Mouse (Mus musculus) kidney, postnatal 0 days (tissue): ENCODE results near the gene Larp6. TPM values are rescaled to one million over a fixed set of nuclear protein-coding genes. Genes with fewer than 3 reads are reported as not detected.

Experiments
- ATAC-seq: fragments of 200-750 bp; cut with Nextera tagmentation; replicated peaks from 2 replicates; pipeline ENCODE4 v1.8.0; 2017; ENCODE audit warnings: low read depth, moderate number of reproducible peaks, moderate TSS enrichment, moderate library complexity; ENCODE audit not compliant: low FRiP score
- DNase-seq: peaks from one replicate; pipeline ENCODE4 v3.0.0-alpha.2; 2016; ENCODE audit warnings: low spot score
- H3K27ac ChIP-seq: fragments of 300-500 bp; sonication (generic); 2 replicates; pipeline ENCODE4 v1.5.1; 2014; ENCODE audit warnings: mild to moderate bottlenecking
- H3K27me3 ChIP-seq: fragments of 300-500 bp; sonication (generic); 2 replicates; pipeline ENCODE4 v1.6.1; 2014; ENCODE audit warnings: low read length, mixed read lengths; ENCODE audit not compliant: insufficient read depth
- H3K36me3 ChIP-seq: fragments of 300-500 bp; sonication (generic); 2 replicates; pipeline ENCODE4 v1.6.1; 2014; ENCODE audit warnings: low read length, mixed read lengths; ENCODE audit not compliant: insufficient read depth
- H3K4me1 ChIP-seq: fragments of 300-500 bp; sonication (generic); replicated peaks from 2 replicates; pipeline ENCODE4 v1.6.1; 2014; ENCODE audit warnings: antibody characterized with exemption, low read length, mixed read lengths; ENCODE audit not compliant: insufficient read depth
- H3K4me2 ChIP-seq: fragments of 300-500 bp; sonication (generic); 2 replicates; pipeline ENCODE4 v1.6.1; 2014; ENCODE audit warnings: mild to moderate bottlenecking, low read length, moderate library complexity, mixed read lengths
- H3K4me3 ChIP-seq: fragments of 300-500 bp; sonication (generic); replicated peaks from 2 replicates; pipeline ENCODE4 v1.5.1; 2014; ENCODE audit warnings: low read depth, low read length
- H3K9ac ChIP-seq: fragments of 300-500 bp; sonication (generic); 2 replicates; pipeline ENCODE4 v1.6.1; 2014; ENCODE audit warnings: low read depth, low read length
- H3K9me3 ChIP-seq: fragments of 300-500 bp; sonication (generic); replicated peaks from 2 replicates; pipeline ENCODE4 v1.6.1; 2016; ENCODE audit warnings: low read length, inconsistent platforms, mixed read lengths
- CTCF ChIP-seq: IDR thresholded peaks from 2 replicates; pipeline ENCODE4 v1.5.1; 2016; ENCODE audit warnings: antibody characterized with exemption, low read depth, mild to moderate bottlenecking, moderate library complexity
- WGBS: fragments of 180-500 bp; shearing (Covaris S2); extraction: QIAGEN DNeasy Blood & Tissue Kit; methylation state at CpG from one replicate; pipeline ENCODE4 v1.1.7; 2014; 5-methylcytosine and 5-hydroxymethylcytosine counted together
- polyA plus RNA-seq: library from polyadenylated mRNA; unstranded; fragments of >200 nt; fragmentation: Nextera tagmentation; extraction: Ambion mirVana; gene quantifications from 2 replicates; pipeline ENCODE4 v1.2.1, GENCODE M21; 2015

Gene Larp6
- polyA plus RNA-seq, 1 experiment from 2014 or later = 2.4 TPM

DNA sequence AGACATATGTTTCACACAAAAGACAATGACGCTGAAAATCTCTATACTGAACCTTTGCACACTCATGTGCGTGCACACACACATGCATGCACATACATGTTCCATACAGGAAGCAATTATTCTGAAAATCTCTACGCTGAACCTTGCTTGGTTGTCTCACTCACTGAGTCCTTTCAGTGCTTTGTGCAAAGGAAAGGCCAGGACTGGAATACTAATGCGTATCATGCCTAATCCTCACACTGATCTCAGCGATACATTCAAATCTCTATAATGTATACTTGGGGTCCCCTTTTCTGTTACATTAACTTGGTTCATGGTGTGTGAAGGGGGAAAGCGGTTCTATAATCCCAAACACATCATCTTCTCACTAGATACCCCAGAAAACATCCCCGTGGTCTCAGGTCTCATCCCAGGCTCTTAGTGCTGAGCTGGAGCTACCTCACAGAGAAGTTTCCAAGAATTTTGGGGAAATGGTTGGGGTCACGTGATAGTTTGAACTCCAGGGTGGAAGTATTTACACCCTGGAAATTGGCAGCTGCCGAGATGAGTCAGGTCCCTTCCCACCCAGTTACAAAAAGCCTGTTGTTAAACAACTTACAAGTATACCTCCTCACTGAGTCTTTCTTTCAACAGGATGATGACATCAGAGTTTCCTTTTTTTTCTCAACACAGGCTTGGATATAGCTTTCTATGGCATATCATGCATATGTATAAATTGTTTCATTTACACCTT lies 69.4 kb downstream of the Larp6 start:
- TF ChIP-seq CTCF = no peak
- Histone ChIP-seq H3K9me3 (no peaks in the 10 kb centered on the region), H3K9ac (no peak overlapping the region), H3K4me3 (no peak overlapping the region), H3K36me3 (no peaks in the 10 kb centered on the region), H3K4me1 (no peaks in the 10 kb centered on the region), H3K27me3 (no peaks in the 10 kb centered on the region), H3K4me2 (no peak overlapping the region), H3K27ac (no peak overlapping the region)
- DNase-seq (no peak), ATAC-seq (no peak)
- WGBS = 87% methylated on average over 9 of the region's 9 CpGs

DNA sequence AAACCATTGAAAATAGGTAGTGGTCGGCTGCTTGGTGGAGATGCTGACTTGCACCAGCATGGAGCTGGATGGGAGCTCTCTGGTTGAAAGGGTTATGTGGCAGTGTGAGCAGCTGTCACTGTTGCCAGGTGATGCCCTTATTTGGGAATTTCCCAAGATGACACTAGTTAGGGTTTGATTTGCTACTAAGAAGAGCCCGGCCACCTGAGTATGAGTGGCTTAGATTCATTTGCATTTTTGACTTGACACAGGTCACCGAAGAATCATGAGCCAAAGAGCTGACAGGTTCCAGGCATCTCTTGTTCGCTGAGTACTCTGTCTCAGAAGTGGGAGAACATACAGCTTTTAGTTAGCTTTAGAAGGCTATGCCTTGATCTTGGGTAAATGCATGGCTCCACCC lies 72.3 kb downstream of the Larp6 start:
- Histone ChIP-seq H3K27me3 (no peaks in the 10 kb centered on the region), H3K9me3 (no peaks in the 10 kb centered on the region), H3K36me3 (no peaks in the 10 kb centered on the region), H3K9ac (no peak overlapping the region), H3K4me3 (no peak overlapping the region), H3K4me2 (no peak overlapping the region), H3K4me1 (no peaks in the 10 kb centered on the region), H3K27ac (no peak overlapping the region)
- ATAC-seq (no peak), DNase-seq (no peak)
- 74% methylated on average over 4 of the region's 4 CpGs for WGBS
- TF ChIP-seq CTCF = no peak

DNA sequence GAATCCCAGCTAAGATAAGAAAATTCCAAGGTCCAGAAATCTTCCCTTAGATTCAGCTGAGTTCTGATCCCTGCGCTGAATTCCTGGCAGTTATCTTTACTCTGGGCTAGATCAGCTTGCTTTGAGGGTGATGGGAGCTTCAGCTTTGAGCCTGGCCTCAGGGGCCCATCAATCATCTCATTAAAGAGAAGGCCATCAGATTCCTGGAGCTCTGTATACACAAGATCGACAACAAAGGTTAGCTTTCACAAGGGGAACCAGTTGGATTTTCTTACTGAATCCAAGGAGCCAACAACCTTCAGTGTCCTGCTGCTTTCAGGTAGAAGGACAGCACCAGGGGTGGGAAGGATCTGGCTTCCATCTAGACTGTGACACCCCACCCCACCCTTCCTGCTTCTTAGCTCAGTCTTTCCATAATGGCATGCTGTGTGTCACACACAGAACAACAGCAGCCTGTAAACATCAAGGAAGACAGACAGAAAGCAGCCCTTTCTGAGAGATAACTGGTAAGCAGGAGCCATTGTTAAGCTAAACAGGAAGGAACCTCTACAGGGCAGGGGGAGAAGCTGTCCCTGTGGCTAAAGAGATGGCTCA lies 74.8 kb downstream of the Larp6 start:
- H3K9ac ChIP-seq = no peak overlapping the region
- no peaks in the 10 kb centered on the region for H3K36me3 ChIP-seq
- H3K4me3 ChIP-seq = no peak overlapping the region
- no peak overlapping the region for H3K4me2 ChIP-seq
- no peak overlapping the region for H3K27ac ChIP-seq
- TF ChIP-seq CTCF = no peak
- WGBS = 22% methylated on average over 2 of the region's 2 CpGs
- no peaks in the 10 kb centered on the region for H3K27me3 ChIP-seq
- no peak for ATAC-seq
- DNase-seq = no peak
- no peaks in the 10 kb centered on the region for H3K9me3 ChIP-seq
- H3K4me1 ChIP-seq = no peaks in the 10 kb centered on the region

Other genes with a start within 250 kb of the Larp6 start
- 19.9 and 21.3 TPM in 2 replicates for gene Thsd4, start 190.9 kb upstream of the Larp6 start, polyA plus RNA-seq
- 12.3 and 13.1 TPM in 2 replicates for gene Lrrc49, start 24.8 kb upstream of the Larp6 start, polyA plus RNA-seq
- 26.9 and 30.5 TPM in 2 replicates for gene Uaca, start 81.6 kb downstream of the Larp6 start, polyA plus RNA-seq